Mouse (Mus musculus) embryonic fibroblast, embryonic 13.5 days (primary cell): ENCODE measurements around the gene Rrp12.

Experiments used
- CTCF ChIP-seq: IDR thresholded peaks from 2 replicates; pipeline ENCODE4 v1.5.1; 2011; ENCODE audit warnings: mild to moderate bottlenecking, control low read depth, low read length, moderate library complexity, borderline replicate concordance; ENCODE audit not compliant: insufficient read depth
- POLR2A ChIP-seq: IDR thresholded peaks from 2 replicates; pipeline ENCODE4 v1.6.1; 2011; ENCODE audit warnings: low read depth, mild to moderate bottlenecking, control low read depth, low read length, moderate library complexity

- no peak for TF ChIP-seq POLR2A
- no peak for TF ChIP-seq CTCF
Observed at GRCm38 (mm10) chr19:41901696-41902095, 5.7 kb upstream of the Rrp12 start.
